Mouse (Mus musculus): ENCODE measurements at regions not wholly inside any gene's neighbourhood (a gene's known extent, or its start where the extent isn't known, plus 50 kb on each side); places are given as distances from the start of the nearest gene placed in this dataset.

- 58% methylated on average over 2 of the region's 2 CpGs for WGBS
- no peak overlapping the region for H3K9ac ChIP-seq
- no peak overlapping the region for H3K27ac ChIP-seq
- no peaks in the 10 kb centered on the region for H3K9me3 ChIP-seq (replicated peaks)
- H3K36me3 ChIP-seq = no peaks in the 10 kb centered on the region
- no peak overlapping the region for H3K4me2 ChIP-seq
- no peak overlapping the region for H3K4me3 ChIP-seq
- H3K27me3 ChIP-seq = no peaks in the 10 kb centered on the region
- ATAC-seq (replicated peaks; ENCODE audit: insufficient number of reproducible peaks, insufficient read depth, low FRiP score, low read depth) = no peak
- H3K4me1 ChIP-seq (replicated peaks) = no peaks in the 10 kb centered on the region
Measured at GRCm38 (mm10) chr12:16056831-16057230, 240.1 kb upstream of the Trib2 start.

GRCm38 (mm10) chr12:16056216-16056615 lies 239.5 kb upstream of the Trib2 start:
- Histone ChIP-seq H3K27ac (no peak overlapping the region), H3K4me1 (replicated peaks) (no peaks in the 10 kb centered on the region), H3K27me3 (no peaks in the 10 kb centered on the region), H3K36me3 (no peaks in the 10 kb centered on the region), H3K4me3 (no peak overlapping the region), H3K4me2 (no peak overlapping the region), H3K9ac (no peak overlapping the region), H3K9me3 (replicated peaks) (no peaks in the 10 kb centered on the region)
- ATAC-seq (replicated peaks; ENCODE audit: insufficient number of reproducible peaks, insufficient read depth, low FRiP score, low read depth) = no peak
- 51% methylated on average over 1 of the region's 1 CpGs for WGBS

GRCm38 (mm10) chr12:16054591-16054990 lies 237.9 kb upstream of the Trib2 start:
- H3K36me3 ChIP-seq = no peaks in the 10 kb centered on the region

GRCm38 (mm10) chr12:16053735-16054134 lies 237.0 kb upstream of the Trib2 start:
- Histone ChIP-seq H3K36me3 (no peaks in the 10 kb centered on the region), H3K9me3 (replicated peaks) (no peaks in the 10 kb centered on the region), H3K9ac (no peak overlapping the region), H3K4me3 (no peak overlapping the region), H3K4me2 (no peak overlapping the region), H3K27ac (no peak overlapping the region), H3K27me3 (no peaks in the 10 kb centered on the region), H3K4me1 (replicated peaks) (no peaks in the 10 kb centered on the region)
- whole genome bisulfite sequencing = 68% methylated on average over 3 of the region's 3 CpGs
- no peak for ATAC-seq (replicated peaks; ENCODE audit: insufficient number of reproducible peaks, insufficient read depth, low FRiP score, low read depth)

More at GRCm38 (mm10) chr12:16054591-16054990, 237.9 kb upstream of the Trib2 start:
- Histone ChIP-seq H3K4me2 (no peak overlapping the region), H3K4me3 (no peak overlapping the region), H3K27me3 (no peaks in the 10 kb centered on the region), H3K9ac (no peak overlapping the region), H3K4me1 (replicated peaks) (no peaks in the 10 kb centered on the region), H3K9me3 (replicated peaks) (no peaks in the 10 kb centered on the region), H3K27ac (no peak overlapping the region)
- ATAC-seq (replicated peaks; ENCODE audit: insufficient number of reproducible peaks, insufficient read depth, low FRiP score, low read depth) = no peak
- 87% methylated on average over 2 of the region's 2 CpGs for WGBS

GRCm38 (mm10) chr12:16052998-16053397 lies 236.3 kb upstream of the Trib2 start:
- no peak for ATAC-seq (replicated peaks; ENCODE audit: insufficient number of reproducible peaks, insufficient read depth, low FRiP score, low read depth)
- Histone ChIP-seq H3K9ac (no peak overlapping the region), H3K4me1 (replicated peaks) (no peaks in the 10 kb centered on the region), H3K9me3 (replicated peaks) (no peaks in the 10 kb centered on the region), H3K4me3 (no peak overlapping the region), H3K36me3 (no peaks in the 10 kb centered on the region), H3K27ac (no peak overlapping the region), H3K27me3 (no peaks in the 10 kb centered on the region), H3K4me2 (no peak overlapping the region)
- WGBS = 76% methylated on average over 1 of the region's 1 CpGs

GRCm38 (mm10) chr12:16052353-16052752 lies 235.6 kb upstream of the Trib2 start:
- Histone ChIP-seq H3K27ac (no peak overlapping the region), H3K36me3 (no peaks in the 10 kb centered on the region), H3K4me3 (no peak overlapping the region), H3K9ac (no peak overlapping the region), H3K27me3 (no peaks in the 10 kb centered on the region), H3K4me2 (no peak overlapping the region), H3K4me1 (replicated peaks) (no peaks in the 10 kb centered on the region), H3K9me3 (replicated peaks) (no peaks in the 10 kb centered on the region)
- ATAC-seq (replicated peaks; ENCODE audit: insufficient number of reproducible peaks, insufficient read depth, low FRiP score, low read depth) = no peak
- 70% methylated on average over 3 of the region's 3 CpGs for WGBS

GRCm38 (mm10) chr12:16051439-16051838 lies 234.7 kb upstream of the Trib2 start:
- Histone ChIP-seq H3K4me2 (no peak overlapping the region), H3K9me3 (replicated peaks) (no peaks in the 10 kb centered on the region), H3K9ac (no peak overlapping the region), H3K27ac (no peak overlapping the region), H3K27me3 (no peaks in the 10 kb centered on the region), H3K4me1 (replicated peaks) (no peaks in the 10 kb centered on the region), H3K36me3 (no peaks in the 10 kb centered on the region), H3K4me3 (no peak overlapping the region)
- WGBS = 86% methylated on average over 2 of the region's 2 CpGs
- ATAC-seq (replicated peaks; ENCODE audit: insufficient number of reproducible peaks, insufficient read depth, low FRiP score, low read depth) = no peak

GRCm38 (mm10) chr12:16049545-16049944 lies 232.8 kb upstream of the Trib2 start:
- Histone ChIP-seq H3K4me1 (replicated peaks) (no peaks in the 10 kb centered on the region), H3K9me3 (replicated peaks) (no peaks in the 10 kb centered on the region), H3K27ac (no peak overlapping the region), H3K27me3 (no peaks in the 10 kb centered on the region), H3K9ac (no peak overlapping the region), H3K4me3 (no peak overlapping the region), H3K36me3 (no peaks in the 10 kb centered on the region), H3K4me2 (no peak overlapping the region)
- 74% methylated on average over 4 of the region's 4 CpGs for whole genome bisulfite sequencing
- ATAC-seq (replicated peaks; ENCODE audit: insufficient number of reproducible peaks, insufficient read depth, low FRiP score, low read depth) = no peak

GRCm38 (mm10) chr12:16046643-16047042 lies 229.9 kb upstream of the Trib2 start:
- no peak overlapping the region; the same call in 1 of the 2 replicates for H3K27ac ChIP-seq
- no peak for ATAC-seq (replicated peaks; ENCODE audit: insufficient number of reproducible peaks, insufficient read depth, low FRiP score, low read depth)
- no peaks in the 10 kb centered on the region for H3K4me1 ChIP-seq (replicated peaks)
- H3K4me2 ChIP-seq = no peak overlapping the region
- no peaks in the 10 kb centered on the region for H3K36me3 ChIP-seq
- no peaks in the 10 kb centered on the region for H3K9me3 ChIP-seq (replicated peaks)
- no peak overlapping the region for H3K9ac ChIP-seq
- no peaks in the 10 kb centered on the region for H3K27me3 ChIP-seq
- H3K4me3 ChIP-seq = no peak overlapping the region
- WGBS = 44% methylated on average over 1 of the region's 1 CpGs

- ATAC-seq (replicated peaks; ENCODE audit: insufficient number of reproducible peaks, insufficient read depth, low FRiP score, low read depth) = no peak
- Histone ChIP-seq H3K36me3 (no peaks in the 10 kb centered on the region), H3K9ac (no peak overlapping the region), H3K27me3 (no peaks in the 10 kb centered on the region), H3K4me1 (replicated peaks) (no peaks in the 10 kb centered on the region), H3K9me3 (replicated peaks) (no peaks in the 10 kb centered on the region), H3K4me3 (no peak overlapping the region), H3K27ac (no peak overlapping the region), H3K4me2 (no peak overlapping the region)
- WGBS = 64% methylated on average over 5 of the region's 5 CpGs
Measured at GRCm38 (mm10) chr12:16045791-16046494, 229.2 kb upstream of the Trib2 start.

GRCm38 (mm10) chr12:16043466-16044214 lies 226.9 kb upstream of the Trib2 start:
- H3K9me3 ChIP-seq (replicated peaks) = no peaks in the 10 kb centered on the region
- H3K27ac ChIP-seq = no peak overlapping the region
- no peak overlapping the region for H3K4me3 ChIP-seq
- no peaks in the 10 kb centered on the region for H3K27me3 ChIP-seq
- H3K4me1 ChIP-seq (replicated peaks) = no peaks in the 10 kb centered on the region
- no peak overlapping the region for H3K4me2 ChIP-seq
- no peaks in the 10 kb centered on the region for H3K36me3 ChIP-seq
- WGBS = 69% methylated on average over 8 of the region's 8 CpGs
- ATAC-seq (replicated peaks; ENCODE audit: insufficient number of reproducible peaks, insufficient read depth, low FRiP score, low read depth) = no peak
- H3K9ac ChIP-seq = no peak overlapping the region

- Histone ChIP-seq H3K9ac (no peak overlapping the region), H3K27me3 (no peaks in the 10 kb centered on the region), H3K4me3 (no peak overlapping the region), H3K9me3 (replicated peaks) (no peaks in the 10 kb centered on the region), H3K4me2 (no peak overlapping the region), H3K27ac (no peak overlapping the region), H3K4me1 (replicated peaks) (no peaks in the 10 kb centered on the region), H3K36me3 (no peaks in the 10 kb centered on the region)
- WGBS = 71% methylated on average over 1 of the region's 1 CpGs
- no peak for ATAC-seq (replicated peaks; ENCODE audit: insufficient number of reproducible peaks, insufficient read depth, low FRiP score, low read depth)
Measured at GRCm38 (mm10) chr12:16042362-16042761, 225.6 kb upstream of the Trib2 start.
